In the genomic region with DNA sequence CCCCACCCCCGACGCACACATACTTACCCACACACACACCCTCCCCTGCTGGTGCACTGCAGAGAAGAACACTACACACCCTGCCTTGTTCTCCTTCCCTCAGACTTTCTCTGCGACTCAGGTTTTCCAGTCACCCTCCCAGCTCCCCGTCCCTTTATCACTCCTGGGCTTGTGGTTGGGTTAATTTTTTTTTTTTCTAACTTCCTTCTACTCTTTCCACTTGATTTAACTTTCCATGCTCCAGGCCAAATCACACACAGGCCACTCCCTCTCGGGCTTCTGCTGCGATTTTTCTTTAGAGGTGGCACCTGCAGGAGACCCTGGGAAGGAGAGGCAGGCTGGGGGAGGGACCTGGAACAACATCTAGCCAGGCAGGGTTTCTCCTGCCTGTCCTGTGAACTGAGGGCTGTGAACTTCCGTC, we compare ENCODE assay signal across 9 mouse cellular contexts. TPM values are rescaled to one million over a fixed set of nuclear protein-coding genes. Genes with fewer than 3 reads are reported as not detected.
DNase-seq lines count a peak whose midpoint lies in the region; ATAC-seq and TF ChIP-seq lines count a peak whose summit lies in the region.
"Had no signal": no experiment of that assay in that cellular context is flagged by ENCODE, and none has a peak within 500 bp of the region (broad histone marks: within the 10 kb centered on the region; RNA-seq: fewer than 3 reads in every experiment).

No protein-coding gene starts in this region.

- no peaks in the 10 kb centered on the region for H3K27me3 ChIP-seq in lung, embryonic 14.5 days (ENCODE audit: insufficient read depth, low read length)
- H3K27me3 ChIP-seq in embryonic facial prominence, embryonic 13.5 days: no peaks in the 10 kb centered on the region
- no peaks in the 10 kb centered on the region for H3K27me3 ChIP-seq in kidney, embryonic 16.5 days (ENCODE audit: insufficient read depth, low read length)
- H3K27me3 ChIP-seq in small intestine, adult 2 months (ENCODE audit: control insufficient read depth, insufficient read depth, low read length): no peaks in the 10 kb centered on the region
- no peaks in the 10 kb centered on the region for H3K27me3 ChIP-seq in liver, postnatal 0 days (ENCODE audit: insufficient read depth, low read length)
- H3K27me3 ChIP-seq: neural tube, embryonic 13.5 days had no signal

- DNase-seq in lung, embryonic 14.5 days: no peak
- DNase-seq in lung, adult 2 months: no peak
- no peak for DNase-seq in layer of hippocampus, postnatal 25 days (ENCODE audit: extremely low spot score in 1 of 2, low spot score in 1 of 2)
- DNase-seq in liver, postnatal 0 days: no peak

- ATAC-seq in lung, embryonic 14.5 days (ENCODE audit: insufficient read depth): peak; percentile 48; the same call in 1 of the 2 replicates
- no peak for ATAC-seq in embryonic facial prominence, embryonic 13.5 days (ENCODE audit: insufficient number of reproducible peaks, insufficient read depth, low FRiP score, low TSS enrichment, low read depth)
- ATAC-seq in kidney, embryonic 16.5 days (ENCODE audit: low FRiP score, low TSS enrichment): peak; percentile 81
- ATAC-seq in liver, postnatal 0 days: no peak
- ATAC-seq: forebrain, embryonic 14.5 days had no signal

- no peak overlapping the region for H3K27ac ChIP-seq in lung, embryonic 14.5 days (ENCODE audit: low read depth)
- peak overlapping the region; percentile 23; the same call in 1 of the 2 replicates for H3K27ac ChIP-seq in embryonic facial prominence, embryonic 13.5 days
- peak overlapping the region; percentile 87 for H3K27ac ChIP-seq in kidney, embryonic 16.5 days (ENCODE audit: low read length)
- H3K27ac ChIP-seq in small intestine, adult 2 months (ENCODE audit: insufficient read depth, low read depth, low read length): peak overlapping the region; percentile 14
- no peak overlapping the region for H3K27ac ChIP-seq in liver, postnatal 0 days (ENCODE audit: low read depth)
- H3K27ac ChIP-seq: neural tube, embryonic 13.5 days had no signal

- TF ChIP-seq POLR2A in lung, adult 2 months (IDR thresholded peaks at IDR 0.05; ENCODE audit: borderline replicate concordance, extremely low read depth, low read depth, low read length): no peak
- no peak for TF ChIP-seq POLR2A in small intestine, adult 2 months (IDR thresholded peaks at IDR 0.05; ENCODE audit: low read depth, low read length)

- TF ChIP-seq EP300 in liver, postnatal 0 days (IDR thresholded peaks at IDR 0.05; ENCODE audit: low read depth): no peak

- no peak for TF ChIP-seq CTCF in lung, embryonic 14.5 days (IDR thresholded peaks at IDR 0.05; ENCODE audit: low read depth)
- no peak for TF ChIP-seq CTCF in lung, adult 2 months (IDR thresholded peaks at IDR 0.05; ENCODE audit: insufficient read depth, low read length)
- TF ChIP-seq CTCF in small intestine, adult 2 months (IDR thresholded peaks at IDR 0.05; ENCODE audit: extremely low read depth, insufficient read length, insufficient replicate concordance, low read depth, low read length): no peak
- no peak for TF ChIP-seq CTCF in liver, postnatal 0 days (IDR thresholded peaks at IDR 0.05; ENCODE audit: low read depth)

- H3K9ac ChIP-seq in lung, embryonic 14.5 days: no peak overlapping the region
- no peak overlapping the region for H3K9ac ChIP-seq in embryonic facial prominence, embryonic 13.5 days
- no peak overlapping the region for H3K9ac ChIP-seq in kidney, embryonic 16.5 days (replicated peaks; ENCODE audit: low read length)
- H3K9ac ChIP-seq in liver, postnatal 0 days (replicated peaks): no peak overlapping the region
- H3K9ac ChIP-seq: neural tube, embryonic 13.5 days had no signal

- H3K9me3 ChIP-seq in lung, embryonic 14.5 days (ENCODE audit: low read depth, low read length): no peaks in the 10 kb centered on the region
- no peaks in the 10 kb centered on the region for H3K9me3 ChIP-seq in embryonic facial prominence, embryonic 13.5 days
- no peaks in the 10 kb centered on the region for H3K9me3 ChIP-seq in kidney, embryonic 16.5 days (ENCODE audit: low read length)
- H3K9me3 ChIP-seq in liver, postnatal 0 days (ENCODE audit: low read length): no peaks in the 10 kb centered on the region
- H3K9me3 ChIP-seq: neural tube, embryonic 13.5 days had no signal

- WGBS in lung, embryonic 14.5 days: 53% methylated on average over 7 of the region's 7 CpGs
- WGBS in lung, adult 2 months: 49% methylated on average over 7 of the region's 7 CpGs
- 30% methylated on average over 7 of the region's 7 CpGs for WGBS in embryonic facial prominence, embryonic 13.5 days
- 36% methylated on average over 7 of the region's 7 CpGs for WGBS in kidney, embryonic 16.5 days
- WGBS in small intestine, adult 2 months: 17% methylated on average over 7 of the region's 7 CpGs
- WGBS in liver, postnatal 0 days (ENCODE audit: insufficient replicate concordance): 50% methylated on average over 7 of the region's 7 CpGs

- no peaks in the 10 kb centered on the region for H3K36me3 ChIP-seq in lung, embryonic 14.5 days (ENCODE audit: insufficient read depth)
- H3K36me3 ChIP-seq in embryonic facial prominence, embryonic 13.5 days: no peaks in the 10 kb centered on the region
- H3K36me3 ChIP-seq in kidney, embryonic 16.5 days (ENCODE audit: insufficient read depth, low read length): no peaks in the 10 kb centered on the region
- H3K36me3 ChIP-seq in small intestine, adult 2 months (ENCODE audit: control insufficient read depth, insufficient read depth, low read length): no peaks in the 10 kb centered on the region
- no peaks in the 10 kb centered on the region for H3K36me3 ChIP-seq in liver, postnatal 0 days (replicated peaks; ENCODE audit: insufficient read depth, low read length)
- H3K36me3 ChIP-seq: neural tube, embryonic 13.5 days had no signal

- no peak overlapping the region for H3K4me2 ChIP-seq in lung, embryonic 14.5 days
- H3K4me2 ChIP-seq in embryonic facial prominence, embryonic 13.5 days: no peak overlapping the region
- H3K4me2 ChIP-seq in kidney, embryonic 16.5 days (replicated peaks; ENCODE audit: low read depth, low read length): no peak overlapping the region
- H3K4me2 ChIP-seq in liver, postnatal 0 days (ENCODE audit: low read depth, low read length): no peak overlapping the region
- H3K4me2 ChIP-seq: neural tube, embryonic 13.5 days had no signal

- H3K4me3 ChIP-seq in lung, embryonic 14.5 days (ENCODE audit: low read depth, low read length): no peak overlapping the region
- no peak overlapping the region for H3K4me3 ChIP-seq in lung, adult 2 months (replicated peaks; ENCODE audit: extremely low read depth, low read depth, low read length)
- no peak overlapping the region for H3K4me3 ChIP-seq in embryonic facial prominence, embryonic 13.5 days
- no peak overlapping the region for H3K4me3 ChIP-seq in kidney, embryonic 16.5 days (ENCODE audit: low read length)
- H3K4me3 ChIP-seq in small intestine, adult 2 months (ENCODE audit: low read depth, low read length): no peak overlapping the region
- H3K4me3 ChIP-seq in liver, postnatal 0 days (ENCODE audit: low read depth, low read length): no peak overlapping the region
- H3K4me3 ChIP-seq: neural tube, embryonic 13.5 days had no signal

- no peaks in the 10 kb centered on the region for H3K4me1 ChIP-seq in lung, embryonic 14.5 days (ENCODE audit: insufficient read depth)
- no peaks in the 10 kb centered on the region for H3K4me1 ChIP-seq in lung, adult 2 months (ENCODE audit: control insufficient read depth, insufficient read depth, low read length)
- H3K4me1 ChIP-seq in embryonic facial prominence, embryonic 13.5 days: peaks cover 16% of the 10 kb centered on the region
- H3K4me1 ChIP-seq in kidney, embryonic 16.5 days (ENCODE audit: insufficient read depth, low read length): peaks cover 9% of the 10 kb centered on the region; the same call in 1 of the 2 replicates
- H3K4me1 ChIP-seq in small intestine, adult 2 months (ENCODE audit: control insufficient read depth, insufficient read depth, insufficient read length, low read length): peaks cover 14% of the 10 kb centered on the region; the same call in 1 of the 2 replicates
- H3K4me1 ChIP-seq in liver, postnatal 0 days (ENCODE audit: insufficient read depth): no peaks in the 10 kb centered on the region

RNA-seq across cellular contexts. Expression of a gene that starts 24.7 kb away (rescaled TPM):
- 52.1 and 52.4 TPM in 2 replicates for polyA plus RNA-seq in lung, embryonic 14.5 days (2014; fragmentation: Nextera tagmentation; extraction: Ambion mirVana)
- 188 and 222 TPM in 2 replicates for polyA plus RNA-seq in lung, adult 2 months (2012; rRNA removed)
- 51.4 and 57.6 TPM in 2 replicates for polyA plus RNA-seq in embryonic facial prominence, embryonic 13.5 days (2015; fragmentation: Nextera tagmentation; extraction: Ambion mirVana)
- 59.3 and 62.0 TPM in 2 replicates for polyA plus RNA-seq in kidney, embryonic 16.5 days (2015; fragmentation: Nextera tagmentation; extraction: Ambion mirVana)
- 35.9 and 63.4 TPM in 2 replicates for polyA plus RNA-seq in small intestine, adult 2 months (2012; rRNA removed)
- 10 to 100 TPM; 54.9 to 65.3 TPM for total RNA-seq in layer of hippocampus, postnatal 25 days (2021)
- polyA plus RNA-seq in liver, postnatal 0 days (2015; fragmentation: Nextera tagmentation; extraction: Ambion mirVana): 18.6 and 20.8 TPM in 2 replicates

Comparison
In these comparisons a context has a peak if more than half of its experiments do, and no peak if none do; other contexts are left out.
1. ATAC-seq: peak in lung, embryonic 14.5 days (single experiment) and kidney, embryonic 16.5 days (single experiment); none in embryonic facial prominence, embryonic 13.5 days (single experiment) and liver, postnatal 0 days (single experiment).
2. H3K27ac ChIP-seq: peak in embryonic facial prominence, embryonic 13.5 days (single experiment), kidney, embryonic 16.5 days (single experiment) and small intestine, adult 2 months (single experiment); none in lung, embryonic 14.5 days (single experiment) and liver, postnatal 0 days (single experiment).